Mouse (Mus musculus) kidney, embryonic 14.5 days (tissue): Measurements from ENCODE around the gene Car14. TPM values are rescaled to one million over a fixed set of nuclear protein-coding genes. Genes with fewer than 3 reads are reported as not detected.
"Not testable (repeated sequence)": the region's sequence is repeated elsewhere in the genome, so short reads cannot be mapped to it uniquely, and the experiment has no call there.

ENCODE experiments used
- ATAC-seq: fragments of 200-750 bp; cut with Nextera tagmentation; 2 replicates; pipeline ENCODE4 v1.8.0; 2017; ENCODE audit warnings: moderate number of reproducible peaks, mild to moderate bottlenecking, moderate TSS enrichment, moderate library complexity; ENCODE audit not compliant: low FRiP score, low TSS enrichment
- H3K27ac ChIP-seq: fragments of 300-500 bp; sonication (generic); 2 replicates; pipeline ENCODE4 v1.5.1; 2014; ENCODE audit warnings: low read depth, mild to moderate bottlenecking, low read length, moderate library complexity, mixed read lengths
- H3K27me3 ChIP-seq: fragments of 300-500 bp; sonication (generic); 2 replicates; pipeline ENCODE4 v1.6.1; 2014; ENCODE audit warnings: mild to moderate bottlenecking, low read length; ENCODE audit not compliant: control insufficient read depth, insufficient read depth
- H3K36me3 ChIP-seq: fragments of 300-500 bp; sonication (generic); 2 replicates; pipeline ENCODE4 v1.6.1; 2014; ENCODE audit warnings: low read length, mixed read lengths; ENCODE audit not compliant: control insufficient read depth, insufficient read depth
- H3K4me1 ChIP-seq: fragments of 300-500 bp; sonication (generic); 2 replicates; pipeline ENCODE4 v1.6.1; 2014; ENCODE audit warnings: low read length, mixed read lengths; ENCODE audit not compliant: control insufficient read depth, insufficient read depth
- H3K4me2 ChIP-seq: fragments of 300-500 bp; sonication (generic); replicated peaks from 2 replicates; pipeline ENCODE4 v1.6.1; 2014; ENCODE audit warnings: low read depth, mild to moderate bottlenecking, low read length
- H3K4me3 ChIP-seq: fragments of 300-500 bp; sonication (generic); 2 replicates; pipeline ENCODE4 v1.5.1; 2014; ENCODE audit warnings: mild to moderate bottlenecking, low read length
- H3K9ac ChIP-seq: fragments of 300-500 bp; sonication (generic); 2 replicates; pipeline ENCODE4 v1.6.1; 2014; ENCODE audit warnings: low read depth, mild to moderate bottlenecking, low read length, moderate library complexity
- H3K9me3 ChIP-seq: fragments of 300-500 bp; sonication (generic); 2 replicates; pipeline ENCODE4 v1.6.1; 2016; ENCODE audit warnings: low read length; ENCODE audit not compliant: control insufficient read depth
- WGBS: fragments of 180-500 bp; shearing (Covaris S2); extraction: QIAGEN DNeasy Blood & Tissue Kit; methylation state at CpG from one replicate; pipeline ENCODE4 v1.1.7; 2014; 5-methylcytosine and 5-hydroxymethylcytosine counted together
- polyA plus RNA-seq: library from polyadenylated mRNA; unstranded; fragments of >200 nt; fragmentation: Nextera tagmentation; extraction: Ambion mirVana; gene quantifications from 2 replicates; pipeline ENCODE4 v1.2.1, GENCODE M21; 2014

Car14 gene
- polyA plus RNA-seq, 1 experiment from 2014 or later = 25.9 TPM

DNA sequence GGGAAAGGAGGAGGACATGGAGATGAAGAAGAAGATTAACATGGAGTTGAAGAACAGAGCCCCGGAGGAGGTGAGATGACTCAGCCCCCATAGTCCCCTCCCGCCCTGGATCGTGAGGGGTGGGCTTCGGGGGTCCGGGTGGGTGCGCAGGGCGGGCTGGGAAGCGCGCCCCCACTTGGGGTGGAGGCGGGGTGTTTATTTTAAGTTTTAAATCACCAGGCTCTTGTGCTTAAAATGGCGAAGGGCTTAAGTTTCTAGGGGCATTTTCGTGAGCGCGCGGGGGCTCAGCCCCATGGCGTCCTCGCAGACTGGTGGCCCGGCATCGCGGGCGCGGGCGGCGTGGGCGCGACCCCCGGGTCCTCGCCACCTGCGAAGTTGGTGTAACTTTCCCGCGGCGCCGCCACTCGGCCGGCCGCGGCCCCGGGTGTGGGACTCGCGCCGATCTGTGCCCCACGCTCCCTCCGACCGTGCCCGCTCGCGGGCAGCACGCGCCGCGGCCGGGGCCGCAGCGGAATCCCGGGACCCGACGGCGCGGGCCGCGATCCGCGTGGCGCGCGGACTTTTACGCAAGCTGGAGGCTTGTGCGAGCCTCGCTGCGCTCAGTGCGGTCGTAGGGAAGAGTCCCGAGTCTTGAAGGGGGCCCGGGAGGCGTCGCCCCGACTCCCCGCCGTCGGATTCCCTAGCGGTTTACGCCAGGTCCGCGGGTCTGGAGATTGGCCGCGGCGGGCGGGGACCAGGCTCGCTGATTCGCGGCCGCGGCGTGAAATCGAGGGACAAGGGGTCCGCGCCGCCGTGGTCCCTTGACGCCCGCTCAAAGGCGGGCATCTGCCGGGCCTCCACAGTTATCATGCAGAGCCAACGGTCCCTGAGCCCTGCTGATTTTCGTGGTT, 25.3 kb upstream of the Car14 start:
- Histone ChIP-seq H3K36me3 (peaks cover 15% of the 10 kb centered on the region), H3K4me1 (0 out of 2 replicates have a peak, but pooled peaks cover 7% of the 10 kb centered on the region), H3K4me3 (peak overlapping the region; percentile 80), H3K27me3 (no peaks in the 10 kb centered on the region), H3K9ac (peak overlapping the region; percentile 99), H3K9me3 (no peaks in the 10 kb centered on the region), H3K4me2 (peak overlapping the region; percentile 74), H3K27ac (peak overlapping the region; percentile 92)
- under 1% methylated on average over 71 of the region's 105 CpGs for WGBS
- peak; percentile 23 for ATAC-seq

- Histone ChIP-seq H3K4me1 (0 out of 2 replicates have a peak, but pooled peaks cover 7% of the 10 kb centered on the region), H3K9ac (peak within 1 kb of the TSS; percentile 99), H3K4me3 (peak within 1 kb of the TSS; percentile 80), H3K27ac (peak within 1 kb of the TSS; percentile 92), H3K36me3 (peaks cover 5% of the 10 kb centered on the region), H3K9me3 (no peaks in the 10 kb centered on the region), H3K27me3 (no peaks in the 10 kb centered on the region), H3K4me2 (peak within 1 kb of the TSS; percentile 74)
- WGBS = under 1% methylated on average over 49 of the region's 49 CpGs
- ATAC-seq = peak; percentile 100
Observed at GRCm38 (mm10) chr3:95928658-95929503, 24.4 kb upstream of the Car14 start, which contains the start of gene Anp32e. Anp32e (plus strand) TSS chr3:95929246.

DNA sequence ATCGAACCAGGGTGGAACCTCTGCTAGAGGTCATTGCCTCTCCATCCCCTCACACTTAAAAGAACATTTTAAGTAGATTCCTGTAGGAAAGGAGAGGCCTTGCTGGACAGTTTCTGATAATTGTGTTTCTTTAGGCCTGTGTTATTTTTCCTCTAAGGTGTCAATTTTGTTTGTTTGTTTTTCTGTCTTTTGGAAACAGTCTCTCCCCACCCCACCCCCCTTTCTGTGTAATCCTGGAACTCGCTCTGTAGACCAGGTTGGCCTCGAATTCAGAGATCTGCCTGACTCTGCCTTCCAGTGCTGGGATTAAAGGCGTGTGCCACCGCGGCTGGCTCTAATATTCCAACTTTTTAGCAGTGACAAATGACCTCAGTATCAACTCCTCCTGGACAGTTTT, 23.8 kb upstream of the Car14 start:
- Histone ChIP-seq H3K9ac (peak overlapping the region; percentile 73), H3K36me3 (no peaks in the 10 kb centered on the region), H3K27me3 (no peaks in the 10 kb centered on the region), H3K4me3 (peak overlapping the region; percentile 80), H3K4me1 (0 out of 2 replicates have a peak, but pooled peaks cover 7% of the 10 kb centered on the region), H3K27ac (peak overlapping the region; percentile 79; the same call in 1 of the 2 replicates), H3K4me2 (peak overlapping the region; percentile 61), H3K9me3 (no peaks in the 10 kb centered on the region)
- WGBS = 63% methylated on average over 6 of the region's 6 CpGs
- ATAC-seq = no peak

- no peaks in the 10 kb centered on the region for H3K36me3 ChIP-seq
- H3K27me3 ChIP-seq = no peaks in the 10 kb centered on the region
- no peak overlapping the region for H3K4me3 ChIP-seq
- H3K27ac ChIP-seq = no peak overlapping the region
- WGBS = 85% methylated on average over 5 of the region's 5 CpGs
- ATAC-seq = no peak
- no peaks in the 10 kb centered on the region for H3K4me1 ChIP-seq
- H3K4me2 ChIP-seq = no peak overlapping the region
- no peaks in the 10 kb centered on the region for H3K9me3 ChIP-seq
- H3K9ac ChIP-seq = no peak overlapping the region
Observed at GRCm38 (mm10) chr3:95925087-95925486, 20.6 kb upstream of the Car14 start.

- H3K4me1 ChIP-seq = no peaks in the 10 kb centered on the region
- no peak for ATAC-seq
Observed at GRCm38 (mm10) chr3:95924185-95924584, 19.7 kb upstream of the Car14 start.

GRCm38 (mm10) chr3:95923429-95923828, 18.9 kb upstream of the Car14 start:
- H3K27ac ChIP-seq, ATAC-seq, H3K9me3 ChIP-seq, H3K36me3 ChIP-seq, H3K27me3 ChIP-seq, H3K4me1 ChIP-seq, H3K4me3 ChIP-seq, H3K9ac ChIP-seq, H3K4me2 ChIP-seq: not testable (repeated sequence)
- 90% methylated on average over 7 of the region's 7 CpGs for WGBS

More at GRCm38 (mm10) chr3:95924185-95924584, 19.7 kb upstream of the Car14 start:
- Histone ChIP-seq H3K4me3 (no peak overlapping the region), H3K4me2 (no peak overlapping the region), H3K36me3 (no peaks in the 10 kb centered on the region), H3K9ac (no peak overlapping the region), H3K27me3 (no peaks in the 10 kb centered on the region), H3K27ac (no peak overlapping the region), H3K9me3 (no peaks in the 10 kb centered on the region)
- WGBS = 75% methylated on average over 4 of the region's 4 CpGs

DNA sequence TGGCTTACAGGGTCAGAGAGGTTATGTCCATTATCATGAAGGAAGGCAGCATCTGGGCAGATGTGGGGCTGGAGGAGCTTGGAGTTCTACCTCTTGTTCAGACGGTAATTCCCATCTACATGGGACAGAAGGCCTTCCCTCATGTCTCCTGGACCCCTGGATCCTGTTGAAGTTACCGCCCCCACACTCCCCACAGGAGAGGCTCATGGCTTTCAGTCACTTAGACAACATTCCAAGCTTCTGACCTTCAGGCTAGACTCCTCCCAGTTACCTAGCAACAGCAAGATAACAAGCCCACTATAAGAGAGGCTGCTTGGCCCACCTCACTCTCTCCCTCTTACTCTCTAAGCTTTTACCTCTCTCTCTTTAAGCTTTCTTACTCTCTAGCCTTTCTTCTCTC, 16.0 kb upstream of the Car14 start:
- H3K27me3 ChIP-seq, H3K27ac ChIP-seq, H3K4me1 ChIP-seq, H3K36me3 ChIP-seq, H3K9ac ChIP-seq, ATAC-seq, H3K4me3 ChIP-seq, H3K9me3 ChIP-seq, H3K4me2 ChIP-seq: not testable (repeated sequence)
- WGBS = 48% methylated on average over 2 of the region's 2 CpGs

DNA sequence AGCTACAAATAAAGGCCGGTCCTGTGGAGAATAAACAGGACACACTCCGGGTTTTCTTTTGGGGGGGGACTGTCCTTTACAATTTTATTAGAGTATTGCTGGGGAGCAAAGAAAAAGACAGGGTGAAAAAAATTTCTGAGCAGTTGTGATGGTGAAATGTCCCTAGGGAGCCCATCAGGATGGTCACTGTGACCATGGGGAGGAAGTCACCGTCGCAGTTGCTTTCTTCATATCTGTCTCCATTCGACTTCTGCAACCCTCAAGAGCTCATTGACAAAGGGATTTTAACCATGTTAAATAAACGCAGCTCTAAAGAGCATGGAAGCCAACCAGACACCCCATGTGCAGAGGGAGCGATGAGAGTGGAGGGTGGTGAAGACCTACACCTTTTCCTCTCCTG, 12.3 kb upstream of the Car14 start:
- Histone ChIP-seq H3K27ac (no peak overlapping the region), H3K9me3 (no peaks in the 10 kb centered on the region), H3K27me3 (no peaks in the 10 kb centered on the region), H3K9ac (no peak overlapping the region), H3K36me3 (no peaks in the 10 kb centered on the region), H3K4me2 (no peak overlapping the region), H3K4me1 (no peaks in the 10 kb centered on the region), H3K4me3 (no peak overlapping the region)
- ATAC-seq = no peak
- WGBS = 77% methylated on average over 7 of the region's 7 CpGs
